Mouse (Mus musculus): ENCODE results near the gene Gabarapl1. TPM values are rescaled to one million over a fixed set of nuclear protein-coding genes. Genes with fewer than 3 reads are reported as not detected.

Gene Gabarapl1
- polyA plus RNA-seq, 1 experiment, result 53.6 TPM

- TF ChIP-seq MAX (IDR thresholded peaks at IDR 0.05; ENCODE audit: low read depth) (no peak), CEBPB (IDR thresholded peaks at IDR 0.05; ENCODE audit: insufficient read depth, poor library complexity, severe bottlenecking) (no peak), MYOG (IDR thresholded peaks at IDR 0.05; ENCODE audit: control insufficient read depth in 1 of 3, insufficient read depth in 1 of 3, insufficient read length in 2 of 3, low read depth in 2 of 3) (no peak), TCF3 (IDR thresholded peaks at IDR 0.05; ENCODE audit: insufficient read length, low read depth) (no peak), POLR2AphosphoS2 (IDR thresholded peaks at IDR 0.05; ENCODE audit: insufficient read length, low read depth) (no peak), REST (IDR thresholded peaks at IDR 0.05; ENCODE audit: insufficient read depth, insufficient read length) (no peak), MYOD1 (IDR thresholded peaks at IDR 0.05; ENCODE audit: control insufficient read depth in 1 of 3, insufficient read length in 2 of 3, low read depth in 2 of 3) (no peak), E2F4 (IDR thresholded peaks at IDR 0.05; ENCODE audit: insufficient read depth) (no peak)
- H3ac ChIP-seq (ENCODE audit: control insufficient read depth, insufficient read length), result no peak overlapping the region
- no peak overlapping the region for H3K4me3 ChIP-seq
- H3K4me2 ChIP-seq (ENCODE audit: low read depth), result no peak overlapping the region
- no peaks in the 10 kb centered on the region for H3K36me3 ChIP-seq (ENCODE audit: control insufficient read depth, insufficient read depth)
- no peaks in the 10 kb centered on the region for H3K79me2 ChIP-seq (ENCODE audit: control insufficient read depth, insufficient read depth)
- H3K27me3 ChIP-seq (ENCODE audit: control insufficient read depth, insufficient read depth, insufficient read length), result no peaks in the 10 kb centered on the region
These were observed 42.4 kb downstream of the Gabarapl1 start for GRCm38 (mm10) chr6:129575315-129575714.

GRCm38 (mm10) chr6:129577605-129578004 is 44.6 kb downstream of the Gabarapl1 start, which contains the start of gene Klre1:
TSS of gene Klre1 (plus strand) at chr6:129577905.
- no peak for TF ChIP-seq MAX (IDR thresholded peaks at IDR 0.05; ENCODE audit: low read depth)
- TF ChIP-seq TCF12 (IDR thresholded peaks at IDR 0.05; ENCODE audit: insufficient read depth, poor library complexity, severe bottlenecking), result no peak
- no peak for TF ChIP-seq USF1 (IDR thresholded peaks at IDR 0.05; ENCODE audit: low read depth)
- TF ChIP-seq SRF (IDR thresholded peaks at IDR 0.05; ENCODE audit: control insufficient read depth, insufficient read length, low read depth), result no peak
- no peak for TF ChIP-seq REST (IDR thresholded peaks at IDR 0.05; ENCODE audit: insufficient read depth, insufficient read length)
- no peak for TF ChIP-seq MYOD1 (IDR thresholded peaks at IDR 0.05; ENCODE audit: control insufficient read depth in 1 of 3, insufficient read length in 2 of 3, low read depth in 2 of 3)
- TF ChIP-seq POLR2A (IDR thresholded peaks at IDR 0.05; ENCODE audit: insufficient read length, low read depth), result no peak
- no peak for TF ChIP-seq MYOG (IDR thresholded peaks at IDR 0.05; ENCODE audit: control insufficient read depth in 1 of 3, insufficient read depth in 1 of 3, insufficient read length in 2 of 3, low read depth in 2 of 3)
- TF ChIP-seq CEBPB (IDR thresholded peaks at IDR 0.05; ENCODE audit: insufficient read depth, poor library complexity, severe bottlenecking), result no peak
- no peak for TF ChIP-seq POLR2AphosphoS2 (IDR thresholded peaks at IDR 0.05; ENCODE audit: insufficient read length, low read depth)
- no peak for TF ChIP-seq E2F4 (IDR thresholded peaks at IDR 0.05; ENCODE audit: insufficient read depth)
- TF ChIP-seq TCF3 (IDR thresholded peaks at IDR 0.05; ENCODE audit: insufficient read length, low read depth), result no peak
- Histone ChIP-seq H3K36me3 (ENCODE audit: control insufficient read depth, insufficient read depth) (no peaks in the 10 kb centered on the region), H3K79me2 (ENCODE audit: control insufficient read depth, insufficient read depth) (no peaks in the 10 kb centered on the region), H3K4me3 (no peak within 1 kb of the TSS), H3ac (ENCODE audit: control insufficient read depth, insufficient read length) (no peak within 1 kb of the TSS), H3K4me2 (ENCODE audit: low read depth) (no peak within 1 kb of the TSS), H3K27me3 (ENCODE audit: control insufficient read depth, insufficient read depth, insufficient read length) (no peaks in the 10 kb centered on the region)

GRCm38 (mm10) chr6:129581274-129581673 is 48.3 kb downstream of the Gabarapl1 start:
- Histone ChIP-seq H3K27me3 (ENCODE audit: control insufficient read depth, insufficient read depth, insufficient read length) (no peaks in the 10 kb centered on the region), H3K36me3 (ENCODE audit: control insufficient read depth, insufficient read depth) (no peaks in the 10 kb centered on the region), H3ac (ENCODE audit: control insufficient read depth, insufficient read length) (no peak overlapping the region), H3K79me2 (ENCODE audit: control insufficient read depth, insufficient read depth) (no peaks in the 10 kb centered on the region), H3K4me3 (no peak overlapping the region), H3K4me2 (ENCODE audit: low read depth) (no peak overlapping the region)
- no peak for TF ChIP-seq CEBPB (IDR thresholded peaks at IDR 0.05; ENCODE audit: insufficient read depth, poor library complexity, severe bottlenecking)
- TF ChIP-seq TCF12 (IDR thresholded peaks at IDR 0.05; ENCODE audit: insufficient read depth, poor library complexity, severe bottlenecking), result no peak
- TF ChIP-seq MAX (IDR thresholded peaks at IDR 0.05; ENCODE audit: low read depth), result no peak
- TF ChIP-seq MYOG (IDR thresholded peaks at IDR 0.05; ENCODE audit: control insufficient read depth in 1 of 3, insufficient read depth in 1 of 3, insufficient read length in 2 of 3, low read depth in 2 of 3), result no peak
- no peak for TF ChIP-seq TCF3 (IDR thresholded peaks at IDR 0.05; ENCODE audit: insufficient read length, low read depth)
- TF ChIP-seq SRF (IDR thresholded peaks at IDR 0.05; ENCODE audit: control insufficient read depth, insufficient read length, low read depth), result no peak
- no peak for TF ChIP-seq USF1 (IDR thresholded peaks at IDR 0.05; ENCODE audit: low read depth)
- TF ChIP-seq REST (IDR thresholded peaks at IDR 0.05; ENCODE audit: insufficient read depth, insufficient read length), result no peak
- TF ChIP-seq POLR2AphosphoS2 (IDR thresholded peaks at IDR 0.05; ENCODE audit: insufficient read length, low read depth), result no peak
- no peak for TF ChIP-seq POLR2A (IDR thresholded peaks at IDR 0.05; ENCODE audit: insufficient read length, low read depth)
- no peak for TF ChIP-seq MYOD1 (IDR thresholded peaks at IDR 0.05; ENCODE audit: control insufficient read depth in 1 of 3, insufficient read length in 2 of 3, low read depth in 2 of 3)
- TF ChIP-seq E2F4 (IDR thresholded peaks at IDR 0.05; ENCODE audit: insufficient read depth), result no peak

GRCm38 (mm10) chr6:129581896-129582295 is 48.9 kb downstream of the Gabarapl1 start:
- Histone ChIP-seq H3K4me2 (ENCODE audit: low read depth) (no peak overlapping the region), H3K79me2 (ENCODE audit: control insufficient read depth, insufficient read depth) (no peaks in the 10 kb centered on the region), H3K27me3 (ENCODE audit: control insufficient read depth, insufficient read depth, insufficient read length) (no peaks in the 10 kb centered on the region), H3K36me3 (ENCODE audit: control insufficient read depth, insufficient read depth) (no peaks in the 10 kb centered on the region), H3K4me3 (no peak overlapping the region), H3ac (ENCODE audit: control insufficient read depth, insufficient read length) (no peak overlapping the region)
- TF ChIP-seq MYOG (IDR thresholded peaks at IDR 0.05; ENCODE audit: control insufficient read depth in 1 of 3, insufficient read depth in 1 of 3, insufficient read length in 2 of 3, low read depth in 2 of 3) (no peak), E2F4 (IDR thresholded peaks at IDR 0.05; ENCODE audit: insufficient read depth) (no peak), TCF3 (IDR thresholded peaks at IDR 0.05; ENCODE audit: insufficient read length, low read depth) (no peak)

GRCm38 (mm10) chr6:129583014-129583413 is 50.1 kb downstream of the Gabarapl1 start:
- Histone ChIP-seq H3K36me3 (ENCODE audit: control insufficient read depth, insufficient read depth) (no peaks in the 10 kb centered on the region), H3K27me3 (ENCODE audit: control insufficient read depth, insufficient read depth, insufficient read length) (no peaks in the 10 kb centered on the region), H3ac (ENCODE audit: control insufficient read depth, insufficient read length) (no peak overlapping the region), H3K4me2 (ENCODE audit: low read depth) (no peak overlapping the region), H3K79me2 (ENCODE audit: control insufficient read depth, insufficient read depth) (no peaks in the 10 kb centered on the region), H3K4me3 (no peak overlapping the region)
- TF ChIP-seq TCF12 (IDR thresholded peaks at IDR 0.05; ENCODE audit: insufficient read depth, poor library complexity, severe bottlenecking) (no peak), E2F4 (IDR thresholded peaks at IDR 0.05; ENCODE audit: insufficient read depth) (no peak), USF1 (IDR thresholded peaks at IDR 0.05; ENCODE audit: low read depth) (no peak), SRF (IDR thresholded peaks at IDR 0.05; ENCODE audit: control insufficient read depth, insufficient read length, low read depth) (no peak), REST (IDR thresholded peaks at IDR 0.05; ENCODE audit: insufficient read depth, insufficient read length) (no peak), MAX (IDR thresholded peaks at IDR 0.05; ENCODE audit: low read depth) (no peak), TCF3 (IDR thresholded peaks at IDR 0.05; ENCODE audit: insufficient read length, low read depth) (no peak), MYOG (IDR thresholded peaks at IDR 0.05; ENCODE audit: control insufficient read depth in 1 of 3, insufficient read depth in 1 of 3, insufficient read length in 2 of 3, low read depth in 2 of 3) (no peak), MYOD1 (IDR thresholded peaks at IDR 0.05; ENCODE audit: control insufficient read depth in 1 of 3, insufficient read length in 2 of 3, low read depth in 2 of 3) (no peak), POLR2AphosphoS2 (IDR thresholded peaks at IDR 0.05; ENCODE audit: insufficient read length, low read depth) (no peak), POLR2A (IDR thresholded peaks at IDR 0.05; ENCODE audit: insufficient read length, low read depth) (no peak), CEBPB (IDR thresholded peaks at IDR 0.05; ENCODE audit: insufficient read depth, poor library complexity, severe bottlenecking) (no peak)

All from myocyte (in vitro differentiated cells).